Mouse (Mus musculus) bone marrow macrophage, adult 2 months (primary cell): ENCODE measurements around the gene Mybpc3.

Experiments
- CTCF ChIP-seq: IDR thresholded peaks from 2 replicates; pipeline ENCODE4 v1.5.1; 2012; ENCODE audit warnings: low read depth, mild to moderate bottlenecking, low read length, moderate library complexity
- POLR2A ChIP-seq: IDR thresholded peaks from 2 replicates; pipeline ENCODE4 v1.6.1; 2012; ENCODE audit warnings: mild to moderate bottlenecking, low read depth, low read length, borderline replicate concordance

GRCm38 (mm10) chr2:91079026-91079384 is 38.9 kb upstream of the Mybpc3 start:
- TF ChIP-seq POLR2A (no peak), CTCF (no peak)
